Mouse (Mus musculus) left cerebral cortex, adult 8-10 months (tissue): ENCODE measurements around the gene Ttll7. TPM values are rescaled to one million over a fixed set of nuclear protein-coding genes. Genes with fewer than 3 reads are reported as not detected.

Source experiments
- DNase-seq, 2 experiments: peaks; one replicate each; pipeline ENCODE4 v3.0.0; 2022; ENCODE audit warnings: low spot score in 2 of 2
- total RNA-seq, 4 experiments: library from RNA; stranded (reverse); gene quantifications; 2 replicates each; pipeline ENCODE4 v1.2.4; 2022

Ttll7 gene
- total RNA-seq, 4 experiments from 2014 or later: 177 to 208 (median 184) TPM

GRCm38 (mm10) chr3:146993834-146994669 lies 141.9 kb downstream of the Ttll7 start:
- DNase-seq: peak; percentile 11 to 18

- DNase-seq: no peak
Measured at GRCm38 (mm10) chr3:146994670-146995415, 142.7 kb downstream of the Ttll7 start.

DNA sequence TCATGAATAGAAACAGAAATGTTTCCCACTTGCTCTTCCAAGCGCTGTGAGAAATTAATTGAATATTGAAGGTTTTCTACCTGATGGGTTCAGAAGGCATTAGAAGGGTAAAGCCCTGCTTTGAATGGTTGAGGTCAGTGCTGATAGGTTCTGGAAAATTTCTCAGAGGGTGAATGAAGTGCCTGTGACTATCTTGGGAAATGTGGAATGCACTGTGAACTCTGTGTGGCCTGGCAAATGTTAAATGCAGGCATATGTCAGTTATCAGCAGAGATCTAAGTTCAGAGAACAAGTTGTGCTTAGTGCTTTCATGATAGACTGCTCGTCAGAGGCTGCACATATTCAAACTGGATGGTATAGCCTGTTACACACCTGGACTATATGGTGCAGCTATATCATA lies 147.0 kb downstream of the Ttll7 start:
- DNase-seq: no peak

DNA sequence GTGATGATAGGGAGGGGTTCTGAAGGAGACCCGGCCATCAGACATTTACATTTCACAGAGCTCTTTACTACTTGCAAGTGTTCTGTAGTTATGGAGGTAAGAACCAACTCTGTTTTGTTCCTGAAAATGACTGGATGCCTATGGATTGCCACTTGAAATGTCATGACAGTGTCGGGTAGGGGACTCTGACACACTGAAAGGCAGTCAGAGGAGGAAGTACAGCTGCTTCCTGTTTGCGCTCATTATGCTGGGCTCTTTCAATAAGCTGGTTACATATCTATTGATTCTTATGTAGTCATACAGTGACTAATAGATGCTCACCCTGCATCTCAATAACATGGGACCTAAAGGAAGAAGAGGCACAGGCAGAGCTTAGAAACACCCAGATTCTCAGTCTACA lies 148.8 kb downstream of the Ttll7 start:
- DNase-seq: no peak

DNA sequence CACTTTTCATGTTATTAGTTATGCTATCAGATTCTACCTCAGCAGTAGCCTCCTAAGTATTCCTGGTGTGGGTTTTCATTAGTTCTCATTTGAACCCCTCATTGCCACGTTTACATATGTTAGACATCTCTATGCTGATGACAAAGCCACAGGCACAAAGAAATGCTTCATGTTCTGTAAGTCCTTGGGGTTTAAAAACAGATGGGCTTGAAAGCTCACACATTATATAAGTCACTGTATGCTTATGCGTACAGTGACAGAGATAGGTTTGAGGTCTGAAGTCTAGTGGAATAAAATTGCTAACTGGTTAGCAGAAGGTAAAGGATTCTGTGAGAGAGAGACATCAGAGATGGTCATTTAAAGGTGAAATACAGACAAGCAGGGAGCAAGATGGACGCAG lies 149.4 kb downstream of the Ttll7 start:
- no peak for DNase-seq

- no peak for DNase-seq
Measured at GRCm38 (mm10) chr3:147016506-147016905, 164.3 kb downstream of the Ttll7 start.

GRCm38 (mm10) chr3:147019506-147019905 lies 167.3 kb downstream of the Ttll7 start:
- no peak for DNase-seq

GRCm38 (mm10) chr3:147026248-147026647 lies 174.1 kb downstream of the Ttll7 start:
- DNase-seq: no peak

DNA sequence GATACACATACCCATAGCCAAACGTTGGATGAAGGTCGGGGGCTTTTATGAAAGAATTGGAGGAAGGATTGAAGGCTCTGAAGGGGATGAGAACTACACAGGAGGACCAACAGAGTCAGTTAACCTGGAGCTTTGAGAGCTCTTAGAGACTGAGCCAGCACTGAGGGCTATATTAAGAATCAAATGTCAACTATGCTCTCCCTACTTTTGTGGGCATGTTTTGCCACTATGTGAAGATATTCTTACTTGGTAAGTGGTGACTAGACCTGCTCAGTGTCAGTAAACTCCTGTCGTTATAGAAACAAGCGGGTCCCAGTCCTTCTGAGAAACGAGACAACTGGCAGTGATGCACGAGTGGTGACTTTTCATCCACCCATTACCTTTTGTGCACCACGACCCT lies 176.2 kb downstream of the Ttll7 start:
- DNase-seq: no peak

GRCm38 (mm10) chr3:147029718-147030117 lies 177.6 kb downstream of the Ttll7 start:
- no peak for DNase-seq

DNA sequence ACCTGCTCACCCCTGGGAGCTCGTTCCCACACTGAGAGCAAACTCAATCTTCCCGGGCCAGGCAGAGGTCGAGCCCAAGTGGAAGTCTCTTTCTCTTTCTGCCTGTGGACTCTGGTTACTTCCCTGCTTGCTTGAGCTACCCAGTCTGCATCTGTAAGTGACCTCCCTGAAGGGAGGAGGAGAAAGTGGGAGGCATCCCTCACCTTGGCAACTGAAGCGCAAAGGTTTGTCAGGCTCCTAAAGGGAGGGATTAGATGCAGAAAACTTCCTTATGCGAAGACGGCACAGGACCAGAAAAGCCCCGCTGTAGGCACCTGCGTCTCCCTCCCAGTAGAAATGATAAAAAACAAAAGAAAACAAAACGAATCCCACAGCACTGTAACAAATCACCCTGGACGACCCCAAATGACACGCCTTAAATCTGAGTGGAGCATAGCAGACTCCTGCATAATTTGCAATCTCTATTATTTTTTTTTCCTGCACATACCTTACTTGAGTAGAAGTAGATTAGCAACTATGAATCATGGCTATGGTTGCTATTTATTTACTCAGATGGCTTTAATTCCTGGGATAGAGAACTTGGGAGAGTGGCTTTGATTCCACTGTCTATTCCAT lies 178.2 kb downstream of the Ttll7 start:
- no peak for DNase-seq

Other genes starting within 250 kb of the Ttll7 start
- gene Dnase2b, start 236.8 kb upstream of the Ttll7 start, total RNA-seq: not detected
- gene 4930503B20Rik, start 201.1 kb upstream of the Ttll7 start, total RNA-seq: not detected
- gene Samd13, start 166.8 kb upstream of the Ttll7 start, total RNA-seq: under 1 TPM; 0.23 to 0.49 (median 0.45) TPM
- gene Prkacb, start 39.4 kb upstream of the Ttll7 start, total RNA-seq: 100 to 1,000 TPM; 401 to 436 (median 430) TPM